Mouse (Mus musculus) CD4-positive naive resting alpha-beta T cell, adult 76 days (primary cell): ENCODE results near the gene Bicral. TPM values are rescaled to one million over a fixed set of nuclear protein-coding genes. Genes with fewer than 3 reads are reported as not detected.

Experiments used
- total RNA-seq: library from RNA; stranded (reverse); gene quantifications from one replicate; pipeline ENCODE4 v1.2.4, GENCODE M21; 2023

The Bicral gene
- total RNA-seq, result 55.5 TPM

GRCm38 (mm10) chr17:46857903-46858748 lies at the start of gene Bicral:
TSS of gene Bicral (minus strand) at chr17:46858482.

GRCm38 (mm10) chr17:46890116-46890815 lies 32.0 kb upstream of the Bicral start, which contains the start of gene Tbcc:
TSS of gene Tbcc (plus strand) at chr17:46890684.

DNA sequence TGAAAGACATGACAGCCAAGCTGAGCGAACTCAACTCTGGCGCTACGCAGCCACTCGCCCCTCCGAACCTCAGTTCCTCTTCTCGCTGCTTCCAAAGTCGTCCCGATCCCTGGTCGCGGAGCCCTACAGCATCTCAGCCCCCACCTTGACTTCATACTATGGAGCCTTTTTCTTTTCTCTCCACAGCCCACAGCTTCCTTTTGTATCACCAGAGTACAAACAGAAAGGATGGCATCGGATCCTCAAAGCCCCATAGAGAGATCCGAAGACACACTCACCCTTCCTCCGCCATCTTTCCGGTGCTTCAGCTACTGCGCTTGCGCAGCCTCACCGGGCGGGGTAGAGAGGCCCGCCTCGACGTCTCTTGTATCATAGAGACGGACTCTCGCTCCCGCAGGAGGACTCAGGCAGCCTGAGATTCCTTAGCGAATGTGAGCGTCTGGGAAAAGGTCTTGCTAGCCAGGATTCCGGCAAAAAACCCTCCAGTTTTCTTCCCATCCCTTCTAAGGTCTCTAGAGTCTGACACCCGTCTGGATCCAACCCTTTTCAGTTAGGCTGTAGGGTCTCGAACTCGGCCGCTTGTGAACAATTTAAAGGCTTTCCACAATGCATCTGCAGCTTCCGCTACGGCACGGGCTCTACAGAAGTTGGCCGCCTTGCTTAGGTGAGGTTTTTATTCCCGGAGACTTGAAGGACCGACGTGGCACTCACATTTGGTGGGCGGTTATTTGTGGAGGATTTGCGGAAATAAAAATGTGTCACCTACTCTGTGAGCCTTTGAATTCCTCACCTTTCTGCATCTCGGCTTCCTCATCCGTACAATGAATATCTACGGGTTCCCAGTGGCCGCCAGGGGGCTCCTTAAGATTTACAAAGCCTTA lies 75.7 kb downstream of the Bicral start, which contains the start of gene Rpl7l1:
Gene Rpl7l1, minus strand, starts transcription at position 332 of the 881 bp plus-strand sequence.

DNA sequence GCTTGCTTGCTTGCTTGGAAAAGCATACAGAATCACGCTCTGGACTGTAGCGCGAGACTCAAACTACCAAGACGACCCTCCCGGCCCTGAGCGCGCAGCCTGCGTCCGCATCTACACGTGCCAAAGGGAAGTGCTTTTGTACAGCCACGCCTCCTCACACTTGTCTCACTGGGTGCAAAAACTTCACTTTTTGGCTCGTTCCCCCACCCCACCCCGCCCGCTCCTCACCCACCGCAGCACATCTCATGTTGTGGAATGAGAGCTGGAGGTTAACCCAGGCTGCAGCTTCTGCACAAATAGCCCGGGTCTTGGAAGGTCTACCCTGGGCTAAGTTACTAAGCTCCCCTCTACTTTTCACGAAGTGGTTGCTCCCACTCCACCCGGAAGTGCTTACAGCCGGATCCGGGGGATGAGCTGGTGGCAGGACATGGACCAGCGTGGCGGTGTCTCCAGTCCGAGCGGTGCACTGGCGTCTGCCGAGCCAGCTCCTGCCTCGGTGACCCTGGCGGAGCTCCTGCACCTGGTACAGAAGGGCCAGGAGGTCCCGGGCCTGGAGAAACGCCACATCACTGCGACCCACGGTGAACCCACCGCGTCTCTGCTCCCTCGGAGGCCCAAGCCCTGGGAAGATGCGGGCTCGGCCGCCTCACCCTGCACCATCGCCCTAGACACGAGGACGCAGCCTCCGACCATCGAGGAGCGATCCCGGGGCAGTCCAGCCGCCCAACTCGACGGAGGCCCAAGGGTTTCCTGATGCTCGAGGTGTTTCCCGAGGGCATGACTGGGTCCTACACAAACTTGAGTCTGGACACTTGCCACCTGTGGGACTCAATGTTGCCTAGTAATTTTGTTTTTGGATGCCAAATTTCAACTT lies 85.6 kb downstream of the Bicral start, which contains the start of gene 2310039H08Rik:
Gene 2310039H08Rik, plus strand, starts transcription at position 232 of the 874 bp plus-strand sequence.

GRCm38 (mm10) chr17:46763544-46763943 lies 94.7 kb downstream of the Bicral start, which contains the start of gene Ptcra:
TSS of gene Ptcra (minus strand) at chr17:46763712.

DNA sequence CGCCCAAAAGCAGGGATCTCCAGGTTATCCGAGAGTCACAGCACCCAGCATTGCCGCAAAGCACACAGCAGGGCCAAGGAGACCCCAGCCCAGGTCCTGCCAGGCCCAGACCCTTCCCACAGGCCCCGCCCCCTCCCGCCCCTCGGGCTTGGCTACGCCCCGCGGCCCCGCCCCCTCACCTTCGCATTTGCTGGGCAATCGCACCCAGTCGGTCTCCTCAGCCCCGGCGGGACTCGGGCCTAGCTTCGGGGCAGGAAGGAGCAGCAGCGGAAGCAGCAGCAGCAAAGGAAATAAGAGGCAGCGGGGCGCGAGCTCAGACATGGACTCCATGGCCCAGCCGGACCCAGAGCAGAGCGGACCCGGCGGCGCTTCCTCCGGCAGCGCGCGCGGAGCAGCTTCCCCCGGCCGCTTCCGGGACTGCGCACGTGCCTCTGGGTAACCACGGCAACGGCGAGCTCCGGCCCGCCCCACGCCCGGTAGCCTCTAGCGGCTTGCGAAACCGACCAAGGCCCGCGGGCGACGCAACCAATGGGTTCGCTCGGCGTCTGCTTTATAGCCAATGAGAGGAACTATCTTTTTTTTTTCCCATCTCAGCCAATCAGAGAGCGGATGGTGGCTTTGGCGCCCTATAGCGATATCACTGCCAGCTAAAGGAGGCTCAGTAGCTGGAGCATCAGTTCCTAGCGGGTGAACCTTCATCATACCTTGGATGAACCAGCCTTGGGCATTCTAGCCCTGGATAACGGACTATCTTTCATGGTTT lies 106.3 kb downstream of the Bicral start, which contains the start of gene Cnpy3:
Gene Cnpy3, minus strand, starts transcription at position 421 of the 763 bp plus-strand sequence.

Other genes starting within 250 kb of the Bicral start
- gene Ptk7, start 229.0 kb downstream of the Bicral start, total RNA-seq, result not detected
- gene Klc4, start 212.5 kb downstream of the Bicral start, total RNA-seq, result 16.8 TPM
- 29.7 TPM for gene Mrpl2, start 212.3 kb downstream of the Bicral start, total RNA-seq
- 5.2 TPM for gene Cul7, start 208.1 kb downstream of the Bicral start, total RNA-seq
- 28.7 TPM for gene Rrp36, start 184.1 kb downstream of the Bicral start, total RNA-seq
- 45.7 TPM for gene Mea1, start 179.7 kb downstream of the Bicral start, total RNA-seq
- 40.5 TPM for gene Klhdc3, start 177.6 kb downstream of the Bicral start, total RNA-seq
- gene Ppp2r5d, start 153.4 kb downstream of the Bicral start, total RNA-seq, result 39.6 TPM
- gene Pex6, start 147.0 kb downstream of the Bicral start, total RNA-seq, result 29.7 TPM
- 0.94 TPM for gene Gnmt, start 129.3 kb downstream of the Bicral start, total RNA-seq
- 57.5 TPM for gene Cnpy3, start 106.3 kb downstream of the Bicral start, total RNA-seq
- not detected for gene Ptcra, start 94.8 kb downstream of the Bicral start, total RNA-seq
- gene 2310039H08Rik, start 85.8 kb downstream of the Bicral start, total RNA-seq, result 18.1 TPM
- 60.5 TPM for gene Rpl7l1, start 75.8 kb downstream of the Bicral start, total RNA-seq
- 12.5 TPM for gene Tbcc, start 32.2 kb upstream of the Bicral start, total RNA-seq
- gene Prph2, start 52.0 kb upstream of the Bicral start, total RNA-seq, result not detected
- gene Ubr2, start 152.1 kb upstream of the Bicral start, total RNA-seq, result 110 TPM